Mouse (Mus musculus) limb, embryonic 13.5 days (tissue): ENCODE results near the gene Agmat. TPM values are rescaled to one million over a fixed set of nuclear protein-coding genes. Genes with fewer than 3 reads are reported as not detected.

ENCODE experiments used
- ATAC-seq: fragments of 200-750 bp; cut with Nextera tagmentation; 2 replicates; pipeline ENCODE4 v1.8.0; 2017; ENCODE audit warnings: low read depth, moderate number of reproducible peaks, moderate TSS enrichment; ENCODE audit not compliant: low FRiP score
- H3K27ac ChIP-seq: fragments of 300-500 bp; sonication (generic); 2 replicates; pipeline ENCODE4 v1.5.1; 2015; ENCODE audit warnings: inconsistent platforms, mild to moderate bottlenecking, moderate library complexity
- H3K27me3 ChIP-seq: fragments of 300-500 bp; sonication (generic); 2 replicates; pipeline ENCODE4 v1.6.1; 2015; ENCODE audit warnings: mild to moderate bottlenecking, inconsistent platforms
- H3K36me3 ChIP-seq: fragments of 300-500 bp; sonication (generic); 2 replicates; pipeline ENCODE4 v1.6.1; 2015; ENCODE audit warnings: inconsistent platforms, mild to moderate bottlenecking, moderate library complexity
- H3K4me1 ChIP-seq: fragments of 300-500 bp; sonication (generic); 2 replicates; pipeline ENCODE4 v1.6.1; 2015; ENCODE audit warnings: inconsistent platforms
- H3K4me2 ChIP-seq: fragments of 300-500 bp; sonication (generic); replicated peaks from 2 replicates; pipeline ENCODE4 v1.6.1; 2015; ENCODE audit warnings: inconsistent platforms, mild to moderate bottlenecking, moderate library complexity
- H3K4me3 ChIP-seq: fragments of 300-500 bp; sonication (generic); 2 replicates; pipeline ENCODE4 v1.5.1; 2015; ENCODE audit warnings: moderate library complexity, mild to moderate bottlenecking, inconsistent platforms
- H3K9ac ChIP-seq: fragments of 300-500 bp; sonication (generic); 2 replicates; pipeline ENCODE4 v1.6.1; 2015; ENCODE audit warnings: mild to moderate bottlenecking, inconsistent platforms
- H3K9me3 ChIP-seq: fragments of 300-500 bp; sonication (generic); 2 replicates; pipeline ENCODE4 v1.6.1; 2016; ENCODE audit warnings: inconsistent platforms
- WGBS: fragments of 180-500 bp; shearing (Covaris S2); methylation state at CpG from one replicate; pipeline ENCODE4 v1.1.7; 2015; 5-methylcytosine and 5-hydroxymethylcytosine counted together
- polyA plus RNA-seq: library from polyadenylated mRNA; unstranded; fragments of >200 nt; fragmentation: Nextera tagmentation; extraction: Ambion mirVana; gene quantifications from 2 replicates; pipeline ENCODE4 v1.2.1, GENCODE M21; 2015

The Agmat gene
- 0.13 TPM in 1 of 2 replicates, not detected in the other for polyA plus RNA-seq

DNA sequence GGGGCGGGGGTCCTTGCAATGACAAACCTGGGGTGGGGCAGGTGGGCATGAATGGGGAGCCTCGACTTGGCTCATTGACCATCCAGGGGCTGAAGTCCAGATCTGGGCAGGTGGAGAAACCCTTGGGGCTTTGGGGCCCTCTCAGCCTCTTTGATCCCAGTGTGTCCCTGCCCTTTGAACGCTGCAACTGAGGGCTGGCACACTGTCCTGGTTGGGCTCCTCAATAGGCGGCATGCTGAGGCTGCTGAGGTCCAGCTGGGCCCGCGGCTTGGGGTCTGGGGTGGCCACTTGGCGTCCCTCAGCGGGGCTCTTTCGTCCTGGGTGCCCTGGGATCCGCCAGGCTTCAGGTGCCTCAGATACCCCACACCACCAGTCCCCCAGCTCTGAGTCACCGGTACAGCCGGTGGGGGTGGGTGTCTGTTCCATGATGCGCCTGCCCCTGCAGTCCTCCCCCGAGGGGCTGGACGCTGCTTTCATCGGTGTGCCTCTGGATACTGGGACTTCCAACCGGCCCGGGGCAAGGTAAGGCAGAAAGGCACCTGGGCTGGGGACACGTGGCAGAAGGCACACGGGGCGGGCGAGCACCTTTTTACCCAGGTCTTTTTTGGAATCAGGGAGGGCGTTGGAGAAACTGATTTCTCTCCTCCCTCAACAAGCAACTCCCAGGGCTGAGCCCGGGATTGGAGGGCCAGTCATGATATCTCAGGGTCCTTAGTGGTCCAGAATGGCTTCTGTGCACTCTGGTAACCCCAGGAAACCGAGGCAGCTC, at the start of gene Agmat:
Gene Agmat, plus strand, starts transcription at position 95 of the 769 bp plus-strand sequence.
- H3K4me2 ChIP-seq, result no peak within 1 kb of the TSS
- no peak for ATAC-seq
- WGBS, result 22% methylated on average over 25 of the region's 25 CpGs
- H3K9me3 ChIP-seq, result no peaks in the 10 kb centered on the region
- H3K9ac ChIP-seq, result no peak within 1 kb of the TSS
- H3K27me3 ChIP-seq, result peaks cover 11% of the 10 kb centered on the region; the same call in 1 of the 2 replicates
- H3K27ac ChIP-seq, result no peak within 1 kb of the TSS
- H3K36me3 ChIP-seq, result no peaks in the 10 kb centered on the region
- no peaks in the 10 kb centered on the region for H3K4me1 ChIP-seq
- no peak within 1 kb of the TSS for H3K4me3 ChIP-seq

DNA sequence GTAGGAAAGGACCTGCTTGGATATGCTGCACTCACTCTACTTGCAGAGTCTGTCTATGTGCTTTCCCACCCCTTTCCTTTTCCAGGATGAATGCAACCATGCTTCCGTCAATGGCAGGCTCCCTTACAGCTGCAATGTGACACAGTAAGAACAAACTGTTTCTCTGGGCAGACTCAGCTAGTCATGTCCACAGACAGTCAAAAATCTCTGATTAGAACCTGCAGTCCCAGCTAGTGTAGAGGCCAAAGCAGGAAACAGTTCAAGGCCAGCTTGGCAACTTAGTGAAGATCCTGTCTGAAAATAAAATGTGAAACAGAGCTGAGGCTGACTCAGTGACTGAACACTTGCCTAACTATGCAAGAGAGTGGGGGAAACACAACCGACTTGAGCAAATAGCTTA, 41.8 kb upstream of the Agmat start:
- no peak for ATAC-seq
- Histone ChIP-seq H3K4me1 (no peaks in the 10 kb centered on the region), H3K4me3 (no peak overlapping the region), H3K9me3 (no peaks in the 10 kb centered on the region), H3K27ac (no peak overlapping the region), H3K9ac (no peak overlapping the region), H3K36me3 (peaks cover 99% of the 10 kb centered on the region), H3K27me3 (no peaks in the 10 kb centered on the region), H3K4me2 (no peak overlapping the region)
- 91% methylated on average over 2 of the region's 2 CpGs for WGBS

DNA sequence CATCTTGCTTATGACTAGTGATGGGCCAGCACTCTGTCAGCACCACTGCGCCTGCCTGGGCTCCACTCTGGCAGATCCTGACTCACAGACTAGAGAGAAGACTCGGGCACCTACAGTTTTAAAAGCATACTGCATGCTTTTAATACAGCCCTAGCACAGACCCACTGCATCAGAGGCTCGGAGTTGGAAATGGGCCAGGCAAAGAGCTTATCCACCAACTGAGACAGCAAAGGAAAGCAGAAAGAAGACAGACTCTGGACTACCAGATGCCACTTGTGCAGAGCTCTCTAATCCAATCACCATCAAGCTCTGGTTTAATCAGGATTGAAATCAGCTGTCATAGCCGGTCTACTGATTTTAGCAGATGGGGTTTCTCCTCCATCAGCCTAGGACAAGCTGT, 41.1 kb upstream of the Agmat start:
- peaks cover 99% of the 10 kb centered on the region for H3K36me3 ChIP-seq
- H3K4me1 ChIP-seq, result no peaks in the 10 kb centered on the region
- no peak for ATAC-seq
- 83% methylated on average over 4 of the region's 4 CpGs for WGBS
- H3K4me3 ChIP-seq, result no peak overlapping the region
- no peak overlapping the region; the same call in 1 of the 2 replicates for H3K27ac ChIP-seq
- H3K9ac ChIP-seq, result no peak overlapping the region
- H3K9me3 ChIP-seq, result no peaks in the 10 kb centered on the region
- no peak overlapping the region for H3K4me2 ChIP-seq
- H3K27me3 ChIP-seq, result no peaks in the 10 kb centered on the region

DNA sequence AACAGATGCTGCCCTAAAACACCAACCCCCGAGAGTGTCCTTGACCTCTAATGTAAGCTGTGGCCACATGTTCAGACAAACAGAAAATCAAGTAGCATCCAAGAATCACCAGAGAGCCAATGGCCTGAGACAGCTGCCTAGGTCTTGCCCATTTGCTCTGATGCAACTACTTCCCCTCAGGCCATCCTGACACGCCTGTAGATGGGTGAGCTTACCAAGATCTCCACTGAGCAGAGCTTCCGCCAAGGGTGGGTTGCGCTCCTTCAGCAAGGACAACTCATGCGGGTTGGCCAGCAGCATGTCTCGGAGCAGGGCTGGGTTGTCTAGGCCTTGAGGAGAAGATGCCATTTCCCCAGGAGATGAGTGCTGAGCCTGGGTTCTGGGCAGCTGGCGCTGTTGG, 38.5 kb upstream of the Agmat start:
- 94% methylated on average over 7 of the region's 7 CpGs for WGBS
- no peaks in the 10 kb centered on the region for H3K4me1 ChIP-seq
- no peaks in the 10 kb centered on the region for H3K27me3 ChIP-seq
- H3K27ac ChIP-seq, result no peak overlapping the region
- no peak for ATAC-seq
- H3K9me3 ChIP-seq, result no peaks in the 10 kb centered on the region
- no peak overlapping the region for H3K4me3 ChIP-seq
- H3K36me3 ChIP-seq, result peaks cover 99% of the 10 kb centered on the region
- no peak overlapping the region for H3K9ac ChIP-seq
- no peak overlapping the region for H3K4me2 ChIP-seq

DNA sequence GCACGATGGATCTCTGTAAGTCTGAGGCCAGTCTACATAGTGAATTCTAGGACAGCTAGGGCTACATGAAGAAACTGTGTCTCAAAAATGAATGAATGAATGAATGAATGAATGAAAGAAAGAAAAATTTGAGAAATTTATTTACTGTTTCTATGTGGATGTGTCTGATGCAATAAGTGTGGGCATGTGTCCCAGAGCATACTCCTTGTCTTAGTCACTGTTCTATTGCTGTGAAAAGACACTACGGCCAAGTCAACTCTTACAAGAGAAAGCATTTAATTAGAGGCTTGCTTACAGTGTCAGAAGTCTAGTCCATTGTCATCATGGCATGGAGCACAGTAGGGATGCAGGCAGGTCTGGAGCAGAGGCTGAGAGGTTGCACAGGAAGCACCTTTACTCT, 37.5 kb upstream of the Agmat start:
- 94% methylated on average over 2 of the region's 2 CpGs for WGBS
- peaks cover 95% of the 10 kb centered on the region for H3K36me3 ChIP-seq
- H3K9ac ChIP-seq, result no peak overlapping the region

DNA sequence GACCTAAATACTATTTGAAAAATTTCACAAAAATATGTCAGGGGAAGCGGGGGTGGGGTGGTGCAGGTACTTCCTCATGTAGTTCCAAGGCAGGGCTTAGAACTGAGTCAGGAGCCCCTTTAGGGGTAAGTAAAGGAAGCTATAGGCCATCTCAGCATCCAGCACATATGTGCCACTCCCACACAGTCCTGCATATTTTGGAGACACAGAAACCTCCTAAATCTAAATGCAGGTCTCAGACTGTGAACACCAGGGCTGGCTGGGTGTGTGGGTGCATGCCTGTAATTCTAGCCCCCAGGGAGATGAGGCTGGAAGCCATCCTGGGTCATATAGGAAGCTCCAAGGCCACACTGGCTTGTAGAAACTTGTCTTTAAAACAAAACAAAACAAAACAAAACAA, 35.2 kb upstream of the Agmat start:
- H3K4me2 ChIP-seq, result no peak overlapping the region
- H3K4me3 ChIP-seq, result no peak overlapping the region
- 83% methylated on average over 1 of the region's 1 CpGs for WGBS
- no peak overlapping the region for H3K27ac ChIP-seq
- H3K4me1 ChIP-seq, result peaks cover 22% of the 10 kb centered on the region
- H3K27me3 ChIP-seq, result no peaks in the 10 kb centered on the region
- no peak overlapping the region for H3K9ac ChIP-seq
- H3K36me3 ChIP-seq, result peaks cover 74% of the 10 kb centered on the region
- H3K9me3 ChIP-seq, result no peaks in the 10 kb centered on the region
- ATAC-seq, result no peak

More for the DNA sequence above, 37.5 kb upstream of the Agmat start:
- Histone ChIP-seq H3K4me3 (no peak overlapping the region), H3K4me1 (peaks cover 7% of the 10 kb centered on the region), H3K27ac (no peak overlapping the region), H3K4me2 (no peak overlapping the region), H3K27me3 (no peaks in the 10 kb centered on the region), H3K9me3 (no peaks in the 10 kb centered on the region)
- no peak for ATAC-seq

DNA sequence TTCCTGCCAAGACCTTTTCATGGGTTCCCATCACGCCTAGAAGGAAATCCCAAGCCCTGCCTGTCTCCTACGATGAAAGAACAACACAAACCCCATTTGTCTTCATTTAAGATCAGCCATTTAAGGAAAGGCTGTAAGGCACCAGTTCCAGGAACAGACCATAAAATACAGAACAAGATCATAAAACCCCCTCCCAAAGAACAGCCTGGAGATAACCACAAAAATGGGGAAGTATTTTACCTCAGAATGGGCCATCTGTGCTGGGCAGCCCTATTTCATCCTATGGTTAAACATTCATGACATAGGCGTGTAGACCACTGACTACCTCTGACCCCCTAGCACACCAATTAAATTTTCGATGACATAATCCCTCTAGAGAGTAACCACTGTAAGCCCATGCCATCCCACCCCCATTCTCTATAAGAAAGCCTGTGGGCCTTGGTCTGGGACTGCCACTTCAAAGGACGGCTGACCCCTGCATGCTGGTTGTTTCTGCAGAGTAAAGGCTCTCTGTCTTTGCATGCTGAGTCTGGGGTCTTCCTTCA, 32.8 kb upstream of the Agmat start:
- H3K27ac ChIP-seq, result no peak overlapping the region; the same call in 1 of the 2 replicates
- no peak overlapping the region for H3K9ac ChIP-seq
- peaks cover 59% of the 10 kb centered on the region for H3K36me3 ChIP-seq
- peaks cover 22% of the 10 kb centered on the region for H3K4me1 ChIP-seq
- ATAC-seq, result no peak
- no peak overlapping the region for H3K4me3 ChIP-seq
- H3K27me3 ChIP-seq, result no peaks in the 10 kb centered on the region
- WGBS, result 46% methylated on average over 5 of the region's 5 CpGs
- no peaks in the 10 kb centered on the region for H3K9me3 ChIP-seq
- no peak overlapping the region for H3K4me2 ChIP-seq

DNA sequence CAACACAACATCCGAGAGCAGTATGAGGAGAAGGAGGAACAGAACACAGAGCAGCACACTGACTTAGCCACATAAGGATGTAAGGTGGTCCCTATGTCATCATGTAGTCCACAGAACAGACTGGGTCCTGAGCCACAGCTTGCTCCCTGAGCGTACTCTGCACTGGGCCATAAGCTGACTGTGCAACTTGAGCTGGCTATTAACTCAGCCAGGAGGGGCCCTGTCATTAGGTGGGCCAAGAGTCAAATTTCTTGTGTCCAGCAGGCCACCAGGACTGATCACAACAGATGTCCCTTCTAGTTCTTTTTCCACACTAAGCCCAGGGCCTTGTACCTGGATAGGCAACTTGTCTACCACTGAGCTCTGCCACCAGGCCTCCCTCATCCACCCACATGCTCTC, 31.4 kb upstream of the Agmat start:
- H3K36me3 ChIP-seq, result peaks cover 49% of the 10 kb centered on the region
- no peak overlapping the region for H3K4me2 ChIP-seq
- no peak overlapping the region; the same call in 1 of the 2 replicates for H3K27ac ChIP-seq
- 0 out of 2 replicates have a peak overlapping the region, but pooled peaks have one; percentile 31 for H3K9ac ChIP-seq
- H3K9me3 ChIP-seq, result no peaks in the 10 kb centered on the region
- no peaks in the 10 kb centered on the region for H3K27me3 ChIP-seq
- H3K4me3 ChIP-seq, result no peak overlapping the region
- WGBS, result 28% methylated on average over 2 of the region's 2 CpGs
- H3K4me1 ChIP-seq, result peaks cover 22% of the 10 kb centered on the region
- peak; percentile 61; the same call in 1 of the 2 replicates for ATAC-seq

DNA sequence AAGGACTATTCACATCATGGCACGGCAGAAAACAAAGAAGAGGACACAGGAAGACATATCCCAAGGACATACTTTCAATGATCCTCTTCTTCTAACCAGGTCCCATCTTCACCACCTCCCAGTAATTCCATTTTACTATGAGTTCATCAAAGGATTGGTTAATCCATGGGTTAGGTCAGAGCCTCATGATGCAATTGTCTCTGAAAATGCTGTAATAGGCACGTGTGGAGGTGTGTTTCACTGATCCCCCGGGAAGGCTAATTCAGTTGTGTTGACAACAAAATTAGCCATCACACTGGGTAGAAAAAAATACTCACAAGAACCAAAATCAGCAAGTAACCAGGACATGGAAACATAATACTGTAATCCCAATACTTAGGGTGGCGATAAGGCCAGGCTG, 28.8 kb upstream of the Agmat start:
- H3K4me1 ChIP-seq, result peaks cover 39% of the 10 kb centered on the region
- H3K27ac ChIP-seq, result no peak overlapping the region
- 83% methylated on average over 4 of the region's 4 CpGs for WGBS
- H3K36me3 ChIP-seq, result peaks cover 31% of the 10 kb centered on the region
- no peak overlapping the region for H3K9ac ChIP-seq
- no peaks in the 10 kb centered on the region for H3K27me3 ChIP-seq
- no peaks in the 10 kb centered on the region for H3K9me3 ChIP-seq
- no peak overlapping the region for H3K4me2 ChIP-seq
- H3K4me3 ChIP-seq, result no peak overlapping the region
- no peak for ATAC-seq

DNA sequence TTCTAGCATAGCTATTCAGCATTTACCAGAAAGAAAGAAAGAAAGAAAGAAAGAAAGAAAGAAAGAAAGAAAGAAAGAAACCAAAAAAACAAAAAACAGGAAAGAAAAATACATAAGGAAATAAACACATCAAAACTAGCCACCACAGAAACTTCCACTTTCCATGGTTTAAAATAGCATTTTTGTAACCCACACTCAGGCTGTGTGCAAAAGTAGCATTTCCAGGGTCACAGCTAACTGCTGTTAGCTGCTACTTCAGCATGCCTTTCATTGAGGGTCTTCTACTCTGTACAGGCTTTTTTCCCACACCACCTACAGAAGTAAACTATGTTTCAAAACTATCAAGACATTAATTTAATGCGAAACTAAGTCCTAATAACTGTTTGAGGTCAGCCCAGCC, 27.2 kb upstream of the Agmat start:
- WGBS, result 89% methylated on average over 1 of the region's 1 CpGs
- no peak overlapping the region for H3K27ac ChIP-seq
- no peak overlapping the region for H3K9ac ChIP-seq

DNA sequence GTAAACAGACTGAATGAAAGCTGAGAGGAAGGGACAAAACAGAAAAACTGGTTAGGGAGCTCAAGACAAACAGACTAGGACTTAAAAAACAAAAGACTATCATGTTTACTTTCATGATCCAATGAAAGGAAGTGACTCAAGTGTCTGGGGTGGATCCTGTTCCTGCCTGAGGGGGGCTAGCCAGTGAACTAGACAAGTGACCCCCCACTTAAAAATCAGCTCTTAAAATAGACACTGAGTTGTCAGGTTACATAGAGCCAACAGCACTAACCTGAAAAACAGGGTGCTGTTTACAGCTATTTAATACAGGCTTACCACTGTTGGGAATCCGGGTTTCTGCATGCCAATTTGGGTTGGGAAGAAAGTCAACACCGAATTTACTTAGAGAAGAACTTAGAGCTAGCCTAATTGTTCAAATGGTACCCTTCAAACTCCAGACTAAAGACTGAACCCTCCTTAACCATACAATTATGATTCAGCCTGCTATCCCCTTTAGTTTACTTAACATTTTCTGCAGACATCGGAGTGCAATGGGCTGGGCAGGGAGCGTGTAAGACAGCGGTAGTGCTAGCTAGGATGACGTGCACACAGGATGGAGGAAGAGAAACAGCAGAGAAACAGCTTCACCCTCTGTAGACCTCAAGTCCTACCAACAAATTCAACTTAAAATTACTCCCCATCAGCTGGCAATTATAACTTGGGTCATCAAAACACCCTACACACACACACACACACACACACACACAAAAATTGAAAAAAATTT, 25.5 kb upstream of the Agmat start:
- Histone ChIP-seq H3K36me3 (peaks cover 22% of the 10 kb centered on the region), H3K27ac (no peak overlapping the region), H3K9me3 (no peaks in the 10 kb centered on the region), H3K4me2 (peak overlapping the region; percentile 81; the same call in 1 of the 2 replicates), H3K4me3 (no peak overlapping the region), H3K4me1 (peaks cover 24% of the 10 kb centered on the region), H3K9ac (no peak overlapping the region), H3K27me3 (no peaks in the 10 kb centered on the region)
- WGBS, result 81% methylated on average over 6 of the region's 6 CpGs
- no peak for ATAC-seq

More for the DNA sequence above, 27.2 kb upstream of the Agmat start:
- no peak for ATAC-seq
- Histone ChIP-seq H3K4me3 (no peak overlapping the region), H3K27me3 (no peaks in the 10 kb centered on the region), H3K4me2 (no peak overlapping the region), H3K36me3 (peaks cover 22% of the 10 kb centered on the region), H3K9me3 (no peaks in the 10 kb centered on the region), H3K4me1 (peaks cover 35% of the 10 kb centered on the region)

DNA sequence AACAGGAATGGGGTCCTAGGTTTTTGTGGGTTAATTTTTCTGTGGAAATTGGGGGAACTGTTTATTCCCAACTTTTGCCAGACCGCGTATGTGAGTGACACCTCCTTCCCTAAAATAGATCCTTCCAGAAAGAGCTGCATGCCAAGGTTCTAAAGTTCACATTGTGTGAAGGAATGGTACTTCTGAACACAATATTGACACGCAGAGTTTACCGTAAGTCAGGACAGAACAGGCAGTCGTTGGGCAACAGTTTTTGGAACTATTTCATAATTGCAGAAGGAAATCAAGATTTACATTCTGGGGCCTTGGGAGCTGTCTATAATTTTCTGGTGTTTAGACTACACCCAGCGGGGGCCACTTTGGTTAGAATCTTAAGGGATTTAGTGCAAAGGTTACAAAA, 24.5 kb upstream of the Agmat start:
- peak overlapping the region; percentile 95 for H3K9ac ChIP-seq

More for the DNA sequence above, 24.5 kb upstream of the Agmat start:
- H3K27me3 ChIP-seq, result no peaks in the 10 kb centered on the region
- ATAC-seq, result no peak
- peaks cover 24% of the 10 kb centered on the region for H3K4me1 ChIP-seq
- H3K4me2 ChIP-seq, result peak overlapping the region; percentile 81
- no peak overlapping the region for H3K27ac ChIP-seq
- 71% methylated on average over 6 of the region's 6 CpGs for WGBS
- peak overlapping the region; percentile 100 for H3K4me3 ChIP-seq
- no peaks in the 10 kb centered on the region for H3K9me3 ChIP-seq
- H3K36me3 ChIP-seq, result peaks cover 14% of the 10 kb centered on the region
